Mouse (Mus musculus): ENCODE results near the gene Fmod.

- TF ChIP-seq CTCF (conservative IDR thresholded peaks at IDR 0.05; ENCODE audit: insufficient read depth, insufficient read length, low read depth, low read length) = no peak
- TF ChIP-seq POLR2A (IDR thresholded peaks at IDR 0.05; ENCODE audit: low read depth, low read length) = peak; percentile 15
Observed at GRCm38 (mm10) chr1:134092852-134093770, 56.1 kb downstream of the Fmod start.

All from kidney, adult 2 months (tissue).